Comparison of ENCODE assay signal across 11 mouse cellular contexts in genomic region chr5:143052677-143053076, GRCm38 (mm10).
DNase-seq lines count a peak whose midpoint lies in the region; ATAC-seq and TF ChIP-seq lines count a peak whose summit lies in the region.
"Had no signal": no experiment of that assay in that cellular context is flagged by ENCODE, and none has a peak within 500 bp of the region (broad histone marks: within the 10 kb centered on the region; RNA-seq: fewer than 3 reads in every experiment).

No protein-coding gene starts in this region.

- H3K4me3 ChIP-seq in heart, embryonic 10.5 days = no peak overlapping the region
- H3K4me3 ChIP-seq in limb, embryonic 15.5 days = no peak overlapping the region
- no peak overlapping the region for H3K4me3 ChIP-seq in limb, embryonic 10.5 days
- H3K4me3 ChIP-seq in liver, embryonic 14.5 days (ENCODE audit: insufficient read depth in 1 of 2, low read depth in 2 of 2, low read length in 2 of 2) = peak overlapping the region; percentile 9; a peak in 2 of 4 replicates
- H3K4me3 ChIP-seq in stomach, embryonic 16.5 days (replicated peaks; ENCODE audit: low read length) = no peak overlapping the region
- no peak overlapping the region for H3K4me3 ChIP-seq in kidney, embryonic 16.5 days (ENCODE audit: low read length)
- H3K4me3 ChIP-seq: limb, embryonic 13.5 days had no signal

- no peak for DNase-seq in heart, embryonic 10.5 days (ENCODE audit: low spot score)
- no peak for DNase-seq in heart, adult 9 months (ENCODE audit: low spot score in 2 of 2)
- DNase-seq in limb, embryonic 10.5 days (ENCODE audit: low spot score) = no peak
- DNase-seq in liver, embryonic 14.5 days (ENCODE audit: low read depth in 3 of 3, low spot score in 3 of 3) = peak; percentile 66 to 72 (median 71)
- DNase-seq in right cerebral cortex, postnatal 4 days = no peak
- DNase-seq: cerebellum, postnatal 25 days; kidney, postnatal 36 days had no signal

- H3K27me3 ChIP-seq in heart, embryonic 10.5 days (ENCODE audit: insufficient read depth, poor library complexity, severe bottlenecking) = no peaks in the 10 kb centered on the region
- H3K27me3 ChIP-seq in limb, embryonic 15.5 days = no peaks in the 10 kb centered on the region
- H3K27me3 ChIP-seq in limb, embryonic 10.5 days (ENCODE audit: low read depth, poor library complexity, severe bottlenecking) = no peaks in the 10 kb centered on the region
- H3K27me3 ChIP-seq in liver, embryonic 14.5 days (ENCODE audit: control insufficient read depth, insufficient read depth, low read length) = no peaks in the 10 kb centered on the region
- no peaks in the 10 kb centered on the region for H3K27me3 ChIP-seq in stomach, embryonic 16.5 days (ENCODE audit: control insufficient read depth, insufficient read depth, low read length)
- H3K27me3 ChIP-seq in kidney, embryonic 16.5 days (ENCODE audit: insufficient read depth, low read length) = no peaks in the 10 kb centered on the region
- H3K27me3 ChIP-seq: limb, embryonic 13.5 days had no signal

- no peaks in the 10 kb centered on the region for H3K9me3 ChIP-seq in heart, embryonic 10.5 days
- no peaks in the 10 kb centered on the region for H3K9me3 ChIP-seq in limb, embryonic 15.5 days
- H3K9me3 ChIP-seq in limb, embryonic 10.5 days (replicated peaks) = no peaks in the 10 kb centered on the region
- no peaks in the 10 kb centered on the region for H3K9me3 ChIP-seq in liver, embryonic 14.5 days (ENCODE audit: control insufficient read depth, low read length)
- H3K9me3 ChIP-seq in stomach, embryonic 16.5 days (replicated peaks; ENCODE audit: control insufficient read depth, low read length) = no peaks in the 10 kb centered on the region
- no peaks in the 10 kb centered on the region for H3K9me3 ChIP-seq in kidney, embryonic 16.5 days (ENCODE audit: low read length)
- H3K9me3 ChIP-seq: limb, embryonic 13.5 days had no signal

- no peak for ATAC-seq in limb, embryonic 15.5 days (ENCODE audit: insufficient number of reproducible peaks, low FRiP score, low TSS enrichment, low read depth)
- peak; percentile 88 for ATAC-seq in liver, embryonic 14.5 days (ENCODE audit: insufficient read depth)
- no peak for ATAC-seq in stomach, embryonic 16.5 days (ENCODE audit: insufficient read depth, low FRiP score)
- ATAC-seq in kidney, embryonic 16.5 days (ENCODE audit: low FRiP score, low TSS enrichment) = no peak

- no peak overlapping the region for H3K4me2 ChIP-seq in limb, embryonic 15.5 days
- H3K4me2 ChIP-seq in liver, embryonic 14.5 days (ENCODE audit: low read depth) = peak overlapping the region; percentile 65
- no peak overlapping the region for H3K4me2 ChIP-seq in stomach, embryonic 16.5 days (ENCODE audit: low read depth, low read length)
- no peak overlapping the region for H3K4me2 ChIP-seq in kidney, embryonic 16.5 days (replicated peaks; ENCODE audit: low read depth, low read length)
- H3K4me2 ChIP-seq: limb, embryonic 13.5 days had no signal

- H3K27ac ChIP-seq in heart, embryonic 10.5 days = peak overlapping the region; percentile 82
- peak overlapping the region; percentile 11; the same call in 1 of the 2 replicates for H3K27ac ChIP-seq in limb, embryonic 15.5 days
- H3K27ac ChIP-seq in limb, embryonic 10.5 days = no peak overlapping the region
- peak overlapping the region; percentile 96 for H3K27ac ChIP-seq in liver, embryonic 14.5 days
- peak overlapping the region; percentile 77 for H3K27ac ChIP-seq in stomach, embryonic 16.5 days (ENCODE audit: low read length)
- no peak overlapping the region for H3K27ac ChIP-seq in kidney, embryonic 16.5 days (ENCODE audit: low read length)

- no peak for TF ChIP-seq CTCF in liver, embryonic 14.5 days (IDR thresholded peaks at IDR 0.05; ENCODE audit: low read depth)

- H3K4me1 ChIP-seq in heart, embryonic 10.5 days = peaks cover 85% of the 10 kb centered on the region
- peaks cover 27% of the 10 kb centered on the region for H3K4me1 ChIP-seq in limb, embryonic 15.5 days
- H3K4me1 ChIP-seq in limb, embryonic 10.5 days = no peaks in the 10 kb centered on the region
- H3K4me1 ChIP-seq in liver, embryonic 14.5 days (replicated peaks; ENCODE audit: control insufficient read depth in 2 of 2, insufficient read depth in 2 of 2, low read length in 1 of 2) = peaks cover 84 to 93% of the 10 kb centered on the region in 2 experiments
- peaks cover 60% of the 10 kb centered on the region for H3K4me1 ChIP-seq in stomach, embryonic 16.5 days (ENCODE audit: control insufficient read depth, insufficient read depth, low read length)
- peaks cover 18% of the 10 kb centered on the region; the same call in 1 of the 2 replicates for H3K4me1 ChIP-seq in kidney, embryonic 16.5 days (ENCODE audit: insufficient read depth, low read length)

- H3K9ac ChIP-seq in limb, embryonic 15.5 days = no peak overlapping the region
- peak overlapping the region; percentile 60 for H3K9ac ChIP-seq in liver, embryonic 14.5 days (replicated peaks)
- no peak overlapping the region for H3K9ac ChIP-seq in stomach, embryonic 16.5 days (ENCODE audit: low read length)
- H3K9ac ChIP-seq in kidney, embryonic 16.5 days (replicated peaks; ENCODE audit: low read length) = no peak overlapping the region
- H3K9ac ChIP-seq: limb, embryonic 13.5 days had no signal

- H3K36me3 ChIP-seq in heart, embryonic 10.5 days = peaks cover 7% of the 10 kb centered on the region
- peaks cover 12% of the 10 kb centered on the region for H3K36me3 ChIP-seq in limb, embryonic 15.5 days
- peaks cover 66% of the 10 kb centered on the region for H3K36me3 ChIP-seq in limb, embryonic 10.5 days
- H3K36me3 ChIP-seq in liver, embryonic 14.5 days (replicated peaks; ENCODE audit: control insufficient read depth, insufficient read depth, low read depth) = peaks cover 2% of the 10 kb centered on the region
- H3K36me3 ChIP-seq in stomach, embryonic 16.5 days (ENCODE audit: control insufficient read depth, insufficient read depth, low read length) = no peaks in the 10 kb centered on the region
- peaks cover 15% of the 10 kb centered on the region for H3K36me3 ChIP-seq in kidney, embryonic 16.5 days (ENCODE audit: insufficient read depth, low read length)

- WGBS in heart, embryonic 10.5 days = 47% methylated on average over 2 of the region's 2 CpGs
- WGBS in limb, embryonic 15.5 days = 94% methylated on average over 2 of the region's 2 CpGs
- 97% methylated on average over 2 of the region's 2 CpGs for WGBS in limb, embryonic 10.5 days
- whole genome bisulfite sequencing in liver, embryonic 14.5 days (ENCODE audit: insufficient replicate concordance) = 14% methylated on average over 2 of the region's 2 CpGs
- WGBS in stomach, embryonic 16.5 days = 71% methylated on average over 2 of the region's 2 CpGs
- 93% methylated on average over 2 of the region's 2 CpGs for WGBS in kidney, embryonic 16.5 days

- TF ChIP-seq EP300 in liver, embryonic 14.5 days (IDR thresholded peaks at IDR 0.05; ENCODE audit: low read depth) = peak; percentile 86

Comparison
In these comparisons a context has a peak if more than half of its experiments do, and no peak if none do; other contexts are left out.
1. H3K27ac ChIP-seq: peak in heart, embryonic 10.5 days (single experiment), limb, embryonic 15.5 days (single experiment), liver, embryonic 14.5 days (single experiment) and stomach, embryonic 16.5 days (single experiment); none in limb, embryonic 10.5 days (single experiment) and kidney, embryonic 16.5 days (single experiment).
2. DNase-seq: peak in liver, embryonic 14.5 days (3 of 3); none in heart, embryonic 10.5 days (single experiment), heart, adult 9 months (0 of 2), limb, embryonic 10.5 days (single experiment) and right cerebral cortex, postnatal 4 days (single experiment).
3. H3K4me3 ChIP-seq: peak in liver, embryonic 14.5 days (2 of 2); none in heart, embryonic 10.5 days (single experiment), limb, embryonic 15.5 days (single experiment), limb, embryonic 10.5 days (single experiment), stomach, embryonic 16.5 days (single experiment) and kidney, embryonic 16.5 days (single experiment).